Mouse (Mus musculus): ENCODE measurements around the gene Mrpl53. TPM values are rescaled to one million over a fixed set of nuclear protein-coding genes. Genes with fewer than 3 reads are reported as not detected.

Gene Mrpl53
- polyA plus RNA-seq, 1 experiment from 2014 or later = 101 TPM

- DNase-seq (ENCODE audit: low spot score) = no peak
Measured at GRCm38 (mm10) chr6:83092416-83093127, 16.3 kb upstream of the Mrpl53 start.

- DNase-seq (ENCODE audit: low spot score) = peak; percentile 83
Measured at GRCm38 (mm10) chr6:83095968-83096367, 12.9 kb upstream of the Mrpl53 start.

- DNase-seq (ENCODE audit: low spot score) = no peak
Measured at GRCm38 (mm10) chr6:83098411-83098810, 10.4 kb upstream of the Mrpl53 start.

- DNase-seq (ENCODE audit: low spot score) = peak; percentile 92
Measured at GRCm38 (mm10) chr6:83101316-83101687, 7.5 kb upstream of the Mrpl53 start, which contains the start of the genes Ccdc142 and Gm42688. Gene Ccdc142 (plus strand): TSS chr6:83101601. Gene Gm42688 (plus strand): TSS chr6:83101617.

GRCm38 (mm10) chr6:83101688-83102556 is 6.9 kb upstream of the Mrpl53 start:
- peak; percentile 81 for DNase-seq (ENCODE audit: low spot score)

GRCm38 (mm10) chr6:83103130-83103650 is 5.7 kb upstream of the Mrpl53 start:
- no peak for DNase-seq (ENCODE audit: low spot score)

- DNase-seq (ENCODE audit: low spot score) = no peak
Measured at GRCm38 (mm10) chr6:83104158-83104557, 4.7 kb upstream of the Mrpl53 start.

- peak; percentile 83 for DNase-seq (ENCODE audit: low spot score)
Measured at GRCm38 (mm10) chr6:83107566-83108400, 1.1 kb upstream of the Mrpl53 start.

GRCm38 (mm10) chr6:83111510-83112136 is 2.8 kb downstream of the Mrpl53 start:
- no peak for DNase-seq (ENCODE audit: low spot score)

GRCm38 (mm10) chr6:83115011-83115671 is 6.3 kb downstream of the Mrpl53 start, which contains the start of gene Mogs:
Gene Mogs (plus strand): TSS chr6:83115496.
- peak; percentile 89 for DNase-seq (ENCODE audit: low spot score)

GRCm38 (mm10) chr6:83115682-83116372 is 7.0 kb downstream of the Mrpl53 start:
- peak; percentile 44 for DNase-seq (ENCODE audit: low spot score)

- no peak for DNase-seq (ENCODE audit: low spot score)
Measured at GRCm38 (mm10) chr6:83116373-83117164, 7.7 kb downstream of the Mrpl53 start.

GRCm38 (mm10) chr6:83117165-83117438 is 8.3 kb downstream of the Mrpl53 start:
- no peak for DNase-seq (ENCODE audit: low spot score)

GRCm38 (mm10) chr6:83117616-83118015 is 8.8 kb downstream of the Mrpl53 start:
- no peak for DNase-seq (ENCODE audit: low spot score)

GRCm38 (mm10) chr6:83118369-83118768 is 9.5 kb downstream of the Mrpl53 start:
- no peak for DNase-seq (ENCODE audit: low spot score)

- DNase-seq (ENCODE audit: low spot score) = no peak
Measured at GRCm38 (mm10) chr6:83118825-83119733, 10.2 kb downstream of the Mrpl53 start.

GRCm38 (mm10) chr6:83119734-83120051 is 10.9 kb downstream of the Mrpl53 start:
- DNase-seq (ENCODE audit: low spot score) = no peak
